Mouse (Mus musculus): ENCODE results near the gene Cyp2d9. TPM values are rescaled to one million over a fixed set of nuclear protein-coding genes. Genes with fewer than 3 reads are reported as not detected.

The Cyp2d9 gene
- polyA plus RNA-seq (2014; fragmentation: Illumina TruSeq; extraction: RNeasy Lipid Tissue Mini Kit (QIAGEN cat#74804); ENCODE audit: low read depth, low replicate concordance): not detected

DNA sequence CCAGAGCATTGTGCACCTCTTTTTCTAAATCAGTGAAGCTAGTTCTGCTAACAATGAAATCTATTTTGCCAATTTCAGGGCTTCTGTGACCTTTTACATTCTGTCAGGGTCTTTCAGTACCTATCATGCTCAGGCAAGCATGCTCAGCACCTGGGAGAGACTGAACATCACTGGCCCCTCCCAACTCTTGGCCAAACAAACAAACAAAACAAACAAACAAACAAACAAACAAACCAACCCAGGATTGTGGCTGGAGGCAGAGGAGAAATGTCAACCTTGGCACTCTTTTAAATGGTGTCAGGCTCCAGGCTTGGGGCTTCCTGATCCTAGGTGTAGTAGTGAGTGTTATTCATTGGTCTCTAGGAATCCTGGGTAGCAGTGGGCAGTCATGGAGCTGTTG is at the start of gene Cyp2d9:
Gene Cyp2d9, plus strand, starts transcription at position 301 of the 400 bp plus-strand sequence.

DNA sequence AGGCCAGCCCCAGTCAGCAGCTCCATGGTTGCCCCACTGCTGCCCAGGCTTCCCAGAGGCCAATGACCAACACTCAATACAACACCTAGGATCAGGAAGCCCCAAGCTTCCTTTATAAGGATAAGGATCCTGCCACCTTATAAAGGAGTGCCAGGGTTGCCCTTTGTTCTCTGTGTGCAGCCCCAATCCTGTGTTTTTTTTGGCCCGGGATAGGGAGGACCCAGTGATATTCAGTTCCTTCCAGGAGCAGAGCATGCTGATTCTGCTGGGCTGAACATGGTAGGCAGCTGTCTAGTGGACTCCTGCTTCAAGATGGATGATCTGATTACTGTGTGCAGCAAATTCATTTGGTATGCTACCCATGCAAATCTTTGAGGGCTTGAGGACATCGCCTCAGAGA is 39.3 kb upstream of the Cyp2d9 start, which contains the start of gene Cyp2d11:
Gene Cyp2d11, minus strand, starts transcription at position 101 of the 400 bp plus-strand sequence.

DNA sequence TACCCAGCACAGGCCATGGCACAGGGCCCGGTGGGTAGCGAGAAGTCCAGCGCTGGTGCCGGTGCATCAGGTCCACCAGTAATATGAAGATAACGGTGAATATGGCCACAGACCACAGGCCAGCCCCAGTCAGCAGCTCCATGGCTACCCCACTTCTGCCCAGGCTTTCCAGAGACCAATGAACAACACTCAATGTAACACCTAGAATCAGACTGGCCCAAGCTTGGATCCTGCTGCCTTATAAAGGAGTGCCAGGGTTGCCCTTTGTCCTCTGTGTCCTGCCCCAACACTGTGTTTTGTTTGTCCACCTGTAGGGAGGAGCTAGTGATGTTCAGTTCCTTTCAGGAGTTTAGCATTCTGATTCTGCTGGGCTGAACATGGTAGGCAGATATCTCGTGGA is 26.3 kb upstream of the Cyp2d9 start, which contains the start of gene Cyp2d10:
Gene Cyp2d10, minus strand, starts transcription at position 215 of the 400 bp plus-strand sequence.

Other genes with a start within 250 kb of the Cyp2d9 start
- gene Shisa8, start 220.6 kb upstream of the Cyp2d9 start, polyA plus RNA-seq (2014; fragmentation: Illumina TruSeq; extraction: RNeasy Lipid Tissue Mini Kit (QIAGEN cat#74804); ENCODE audit: low read depth, low replicate concordance): not detected
- 2.2 TPM for gene Tnfrsf13c, start 209.1 kb upstream of the Cyp2d9 start, polyA plus RNA-seq (2014; fragmentation: Illumina TruSeq; extraction: RNeasy Lipid Tissue Mini Kit (QIAGEN cat#74804); ENCODE audit: low read depth, low replicate concordance)
- 1.5 TPM for gene Cenpm, start 188.7 kb upstream of the Cyp2d9 start, polyA plus RNA-seq (2014; fragmentation: Illumina TruSeq; extraction: RNeasy Lipid Tissue Mini Kit (QIAGEN cat#74804); ENCODE audit: low read depth, low replicate concordance)
- 0.71 TPM for gene 1500009C09Rik, start 181.0 kb upstream of the Cyp2d9 start, polyA plus RNA-seq (2014; fragmentation: Illumina TruSeq; extraction: RNeasy Lipid Tissue Mini Kit (QIAGEN cat#74804); ENCODE audit: low read depth, low replicate concordance)
- gene Sept3, start 158.5 kb upstream of the Cyp2d9 start, polyA plus RNA-seq (2014; fragmentation: Illumina TruSeq; extraction: RNeasy Lipid Tissue Mini Kit (QIAGEN cat#74804); ENCODE audit: low read depth, low replicate concordance): 13.0 TPM
- gene Wbp2nl, start 134.5 kb upstream of the Cyp2d9 start, polyA plus RNA-seq (2014; fragmentation: Illumina TruSeq; extraction: RNeasy Lipid Tissue Mini Kit (QIAGEN cat#74804); ENCODE audit: low read depth, low replicate concordance): 51.6 TPM
- 7.1 TPM for gene Naga, start 94.5 kb upstream of the Cyp2d9 start, polyA plus RNA-seq (2014; fragmentation: Illumina TruSeq; extraction: RNeasy Lipid Tissue Mini Kit (QIAGEN cat#74804); ENCODE audit: low read depth, low replicate concordance)
- 2.2 TPM for gene Pheta2, start 94.5 kb upstream of the Cyp2d9 start, polyA plus RNA-seq (2014; fragmentation: Illumina TruSeq; extraction: RNeasy Lipid Tissue Mini Kit (QIAGEN cat#74804); ENCODE audit: low read depth, low replicate concordance)
- 20.1 TPM for gene Smdt1, start 94.5 kb upstream of the Cyp2d9 start, polyA plus RNA-seq (2014; fragmentation: Illumina TruSeq; extraction: RNeasy Lipid Tissue Mini Kit (QIAGEN cat#74804); ENCODE audit: low read depth, low replicate concordance)
- 172 TPM for gene Ndufa6, start 79.1 kb upstream of the Cyp2d9 start, polyA plus RNA-seq (2014; fragmentation: Illumina TruSeq; extraction: RNeasy Lipid Tissue Mini Kit (QIAGEN cat#74804); ENCODE audit: low read depth, low replicate concordance)
- gene Cyp2d22, start 53.2 kb upstream of the Cyp2d9 start, polyA plus RNA-seq (2014; fragmentation: Illumina TruSeq; extraction: RNeasy Lipid Tissue Mini Kit (QIAGEN cat#74804); ENCODE audit: low read depth, low replicate concordance): 2.9 TPM
- not detected for gene Cyp2d11, start 39.4 kb upstream of the Cyp2d9 start, polyA plus RNA-seq (2014; fragmentation: Illumina TruSeq; extraction: RNeasy Lipid Tissue Mini Kit (QIAGEN cat#74804); ENCODE audit: low read depth, low replicate concordance)
- gene Cyp2d10, start 26.2 kb upstream of the Cyp2d9 start, polyA plus RNA-seq (2014; fragmentation: Illumina TruSeq; extraction: RNeasy Lipid Tissue Mini Kit (QIAGEN cat#74804); ENCODE audit: low read depth, low replicate concordance): not detected
- gene Cyp2d12, start 121.6 kb downstream of the Cyp2d9 start, polyA plus RNA-seq (2014; fragmentation: Illumina TruSeq; extraction: RNeasy Lipid Tissue Mini Kit (QIAGEN cat#74804); ENCODE audit: low read depth, low replicate concordance): not detected
- not detected for gene Cyp2d34, start 187.5 kb downstream of the Cyp2d9 start, polyA plus RNA-seq (2014; fragmentation: Illumina TruSeq; extraction: RNeasy Lipid Tissue Mini Kit (QIAGEN cat#74804); ENCODE audit: low read depth, low replicate concordance)

Data from testis, adult 10 weeks (tissue).